Mouse (Mus musculus): ENCODE results near the gene Ap2a2. TPM values are rescaled to one million over a fixed set of nuclear protein-coding genes. Genes with fewer than 3 reads are reported as not detected.

Gene Ap2a2
- total RNA-seq (2021), result 100 to 1,000 TPM; 194 to 208 TPM

DNA sequence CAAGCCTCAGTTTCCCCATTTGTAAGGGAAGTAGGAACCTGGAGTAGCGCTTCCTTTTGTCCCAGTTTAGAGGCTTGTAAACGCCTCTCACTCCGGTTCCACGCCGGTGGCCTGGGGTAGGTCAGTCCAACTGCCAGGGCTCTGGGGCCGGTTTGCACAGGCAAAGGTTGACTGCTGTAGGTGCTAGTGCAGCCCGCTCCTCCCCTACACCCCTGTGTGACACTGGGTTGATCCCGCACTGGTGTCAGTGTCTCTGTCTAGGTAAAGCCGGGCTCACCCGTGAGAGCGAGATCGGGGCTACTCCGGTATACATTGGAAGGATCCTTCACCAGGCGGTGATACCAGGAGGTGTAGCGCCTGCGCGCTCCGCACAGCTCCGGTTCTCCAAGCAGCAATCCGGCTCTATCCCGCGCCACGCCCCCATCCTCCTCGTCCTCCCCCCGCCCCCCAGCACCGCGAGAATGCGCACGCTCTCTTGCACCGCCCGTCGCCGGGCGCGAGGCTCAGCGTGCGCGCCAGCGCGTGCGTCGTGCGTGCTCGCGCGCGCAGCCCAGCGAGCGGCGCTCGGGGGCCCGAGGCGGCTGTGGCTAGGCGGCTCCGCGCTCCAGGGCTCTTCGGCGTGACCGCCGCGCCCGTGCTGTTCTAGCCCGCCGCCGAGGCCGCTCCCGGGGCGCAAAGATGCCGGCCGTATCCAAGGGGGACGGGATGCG, at the start of gene Ap2a2:
Gene Ap2a2, plus strand, starts transcription at position 492 of the 710 bp plus-strand sequence.
- intact Hi-C loops (cut with DNase I), result loop anchor here (1.0 to 5.0 kb wide), 2 partner anchors 22 to 45 kb away; no protein-coding TSS in a partner anchor
- DNase-seq (ENCODE audit: low spot score in 2 of 2), result peak; percentile 89 to 94

DNA sequence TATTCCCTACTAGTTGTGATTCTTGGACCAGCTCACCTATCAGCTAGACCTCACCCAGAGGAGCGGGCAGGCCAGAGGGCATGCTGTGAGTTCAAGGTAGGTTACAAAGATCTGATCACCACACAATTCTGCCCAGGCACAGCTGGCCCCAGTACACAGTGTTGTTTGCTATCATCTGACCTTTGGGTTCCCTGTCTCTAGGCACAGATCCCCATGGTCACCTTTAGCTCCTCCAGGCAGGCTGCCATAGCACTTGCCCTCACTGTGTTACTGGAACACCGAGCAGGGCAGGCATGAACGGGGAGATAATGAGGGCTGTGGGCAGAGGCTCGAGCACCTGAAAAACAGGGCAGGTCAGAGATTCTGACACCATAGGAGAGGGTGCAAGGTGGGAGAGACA, 44.3 kb upstream of the Ap2a2 start:
- intact Hi-C loops (cut with DNase I), result no loop called here
- no peak for DNase-seq (ENCODE audit: low spot score in 2 of 2)

DNA sequence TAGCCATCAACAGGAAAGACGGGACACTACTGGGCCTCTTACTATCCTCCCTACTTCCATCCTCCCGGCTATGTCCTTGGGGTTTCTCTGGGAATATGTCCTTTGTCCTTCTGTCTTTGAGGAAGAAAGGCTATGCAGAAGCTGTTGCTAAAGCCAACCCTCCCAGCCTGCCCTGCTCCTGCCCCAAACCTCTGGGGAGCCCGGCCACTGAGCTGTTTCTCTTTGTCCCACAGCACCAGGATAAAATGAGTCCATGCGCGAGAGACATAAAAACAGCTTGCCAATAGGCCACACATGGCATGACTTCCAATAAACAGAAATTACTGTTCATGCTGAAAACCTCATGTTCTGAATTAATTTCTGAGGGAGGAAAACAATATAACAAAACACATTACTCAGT, 43.7 kb upstream of the Ap2a2 start:
- intact Hi-C loops (cut with DNase I), result no loop called here
- no peak for DNase-seq (ENCODE audit: low spot score in 2 of 2)

DNA sequence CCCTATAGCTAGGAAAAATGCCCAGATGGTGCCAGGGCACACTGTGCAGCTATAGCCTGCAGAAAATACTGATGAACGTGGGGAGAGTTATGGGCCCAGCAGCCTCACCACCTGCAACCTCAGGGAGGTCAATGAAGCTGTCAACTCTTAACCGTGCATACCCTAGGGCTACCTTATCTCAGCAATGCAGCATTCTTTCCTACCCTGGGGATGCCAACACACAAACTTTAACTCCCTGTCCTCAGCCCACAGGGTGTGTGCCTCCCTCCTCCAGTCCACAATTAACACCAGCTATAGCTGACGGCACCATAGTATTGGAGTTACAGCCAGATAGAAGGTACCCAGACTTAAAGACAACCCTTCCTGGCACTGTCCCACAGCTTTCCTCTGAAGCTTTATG, 43.0 kb upstream of the Ap2a2 start:
- intact Hi-C loops (cut with DNase I), result no loop called here
- DNase-seq (ENCODE audit: low spot score in 2 of 2), result no peak

DNA sequence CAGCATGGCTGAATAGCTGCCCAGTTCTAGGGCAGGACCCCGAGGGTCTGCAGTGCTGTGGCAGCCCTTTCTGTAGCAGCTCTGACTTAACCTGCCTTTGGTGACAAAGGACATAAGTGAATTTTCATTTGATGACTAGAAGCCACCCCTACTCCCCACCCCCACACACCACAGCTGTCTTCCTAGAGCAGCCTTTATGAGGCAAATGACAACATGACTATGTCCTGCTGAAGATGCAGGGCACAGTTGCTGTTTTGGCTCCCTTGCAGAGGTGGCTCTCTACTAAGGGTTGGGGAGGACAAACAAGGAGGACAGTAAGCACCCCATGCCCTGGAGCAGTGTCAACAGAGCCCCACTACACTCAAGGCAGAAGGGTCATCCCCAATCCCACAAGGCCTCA, 42.2 kb upstream of the Ap2a2 start:
- intact Hi-C loops (cut with DNase I), result no loop called here
- no peak for DNase-seq (ENCODE audit: low spot score in 2 of 2)

DNA sequence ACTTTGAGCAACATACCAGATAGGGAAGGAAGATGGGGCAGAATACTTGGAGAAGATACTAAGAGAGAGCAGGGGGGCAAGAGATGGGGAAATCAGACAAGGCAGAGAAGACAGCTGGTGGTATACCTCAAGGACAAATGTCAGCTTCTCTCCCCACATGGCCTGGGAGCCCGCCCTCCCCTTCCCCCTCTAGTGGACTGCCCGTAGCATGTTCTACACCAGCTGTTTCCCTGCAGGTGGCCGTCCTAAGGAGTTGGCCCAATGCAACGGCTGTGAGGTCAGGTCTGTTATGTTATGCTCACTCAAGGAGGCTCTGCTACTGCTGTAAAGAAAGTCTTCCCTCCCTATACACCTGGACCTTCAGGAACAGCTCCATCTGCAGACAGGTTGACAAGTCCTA, 39.0 kb upstream of the Ap2a2 start:
- no peak for DNase-seq (ENCODE audit: low spot score in 2 of 2)
- intact Hi-C loops (cut with DNase I), result no loop called here

DNA sequence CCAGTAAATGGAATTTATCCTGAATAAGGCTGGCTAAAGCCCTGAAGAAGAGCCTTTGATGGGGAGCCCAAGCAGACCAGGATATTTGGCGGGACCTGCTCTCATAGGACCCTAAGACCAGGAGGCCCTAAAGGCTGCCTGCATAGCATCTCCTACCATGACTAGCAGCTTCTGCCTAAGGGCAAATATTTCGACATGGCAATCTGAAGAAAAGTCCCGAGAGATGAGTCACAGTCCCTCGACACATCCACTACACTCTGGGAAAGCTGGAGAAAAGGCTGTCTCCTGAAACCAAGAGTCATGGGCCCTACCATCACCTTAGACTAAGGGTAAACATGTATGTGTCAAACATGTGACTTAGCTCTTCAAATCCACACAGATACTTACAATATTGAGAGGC, 37.7 kb upstream of the Ap2a2 start:
- intact Hi-C loops (cut with DNase I), result loop anchor here (2.0 kb wide), 1 partner anchor 113 kb away; no protein-coding TSS in a partner anchor
- no peak for DNase-seq (ENCODE audit: low spot score in 2 of 2)

DNA sequence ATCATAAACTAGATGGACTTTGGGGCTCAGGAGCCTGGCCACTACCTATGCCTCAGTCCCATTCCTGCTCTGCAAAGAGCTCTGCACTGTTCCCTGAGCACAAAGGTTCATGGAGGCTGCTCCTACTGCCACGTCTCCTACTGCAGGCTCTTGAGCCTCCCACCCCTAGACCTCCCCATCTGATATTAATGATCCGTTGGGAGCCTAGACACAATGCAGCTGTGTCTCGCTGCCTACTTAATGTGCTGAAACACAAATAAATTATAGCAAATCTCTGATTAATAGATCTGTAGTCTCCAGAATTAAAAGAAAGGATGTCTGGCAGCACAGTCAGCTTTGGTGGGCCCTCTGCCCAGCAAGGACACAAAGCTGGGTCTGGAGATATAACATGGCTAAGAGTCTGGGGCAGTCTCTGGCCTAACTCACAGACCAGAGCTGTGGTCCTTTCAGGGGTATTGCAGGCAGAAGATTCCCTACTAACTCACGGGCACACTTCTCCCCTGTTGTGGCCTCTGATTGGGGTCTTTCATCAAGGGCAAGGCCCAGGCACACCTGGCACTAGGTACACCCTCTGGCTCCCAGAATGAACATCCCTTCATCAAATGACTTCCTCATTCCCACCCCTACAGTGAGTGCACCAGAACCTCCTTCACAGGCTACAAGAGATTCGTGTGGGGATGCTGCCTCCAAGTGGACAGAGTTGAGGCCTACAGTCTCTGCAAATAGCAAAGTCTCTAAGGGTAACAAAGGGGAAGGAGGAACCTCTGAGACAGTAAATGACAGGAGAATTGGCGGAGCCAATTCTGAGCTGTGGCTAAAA, 37.0 kb upstream of the Ap2a2 start:
- intact Hi-C loops (cut with DNase I), result loop anchor here (1.0 to 5.0 kb wide), 3 partner anchors 44 to 142 kb away; no protein-coding TSS in a partner anchor

DNA sequence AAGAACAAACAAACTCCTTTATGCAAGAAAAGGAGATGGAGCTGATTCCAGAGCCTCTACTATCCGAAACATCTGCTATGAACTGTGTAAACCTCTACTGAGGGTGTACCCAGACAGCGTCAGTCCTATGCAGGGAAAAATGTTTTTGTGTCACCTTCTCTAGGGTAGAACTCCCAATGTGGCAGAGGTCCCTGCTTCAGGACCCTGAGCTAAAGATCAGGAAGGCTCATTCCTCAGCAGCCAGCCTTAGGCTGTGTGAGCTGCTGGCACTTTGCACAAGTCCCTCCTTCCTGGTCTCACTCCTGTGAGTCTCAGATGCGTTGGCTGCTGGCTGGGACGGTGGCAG, 36.4 kb upstream of the Ap2a2 start:
- DNase-seq (ENCODE audit: low spot score in 2 of 2), result no peak
- intact Hi-C loops (cut with DNase I), result loop anchor here (1.0 to 5.0 kb wide), 3 partner anchors 44 to 142 kb away; no protein-coding TSS in a partner anchor

More for the DNA sequence above, 37.0 kb upstream of the Ap2a2 start:
- peak; percentile 73 to 84 for DNase-seq (ENCODE audit: low spot score in 2 of 2)

DNA sequence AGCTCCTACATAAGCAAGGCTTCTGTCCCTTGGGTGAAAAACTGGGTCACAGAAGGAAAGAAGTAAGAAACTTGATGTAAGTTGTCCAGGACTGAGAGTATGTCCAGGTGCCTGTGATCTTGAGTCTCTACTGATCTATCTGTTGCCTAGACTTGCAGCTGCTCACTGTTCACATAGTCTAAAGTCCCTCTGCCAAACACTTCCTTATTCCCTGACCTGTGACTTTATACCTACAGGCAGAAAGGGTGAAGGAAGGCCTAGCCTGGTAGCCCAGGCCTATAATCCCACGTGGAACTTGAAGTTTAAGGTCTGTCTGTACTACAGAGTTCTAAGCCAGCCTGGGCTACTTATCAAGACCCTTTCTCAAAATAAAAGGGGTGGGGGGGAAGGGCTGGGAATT, 26.4 kb upstream of the Ap2a2 start:
- intact Hi-C loops (cut with DNase I), result no loop called here

DNA sequence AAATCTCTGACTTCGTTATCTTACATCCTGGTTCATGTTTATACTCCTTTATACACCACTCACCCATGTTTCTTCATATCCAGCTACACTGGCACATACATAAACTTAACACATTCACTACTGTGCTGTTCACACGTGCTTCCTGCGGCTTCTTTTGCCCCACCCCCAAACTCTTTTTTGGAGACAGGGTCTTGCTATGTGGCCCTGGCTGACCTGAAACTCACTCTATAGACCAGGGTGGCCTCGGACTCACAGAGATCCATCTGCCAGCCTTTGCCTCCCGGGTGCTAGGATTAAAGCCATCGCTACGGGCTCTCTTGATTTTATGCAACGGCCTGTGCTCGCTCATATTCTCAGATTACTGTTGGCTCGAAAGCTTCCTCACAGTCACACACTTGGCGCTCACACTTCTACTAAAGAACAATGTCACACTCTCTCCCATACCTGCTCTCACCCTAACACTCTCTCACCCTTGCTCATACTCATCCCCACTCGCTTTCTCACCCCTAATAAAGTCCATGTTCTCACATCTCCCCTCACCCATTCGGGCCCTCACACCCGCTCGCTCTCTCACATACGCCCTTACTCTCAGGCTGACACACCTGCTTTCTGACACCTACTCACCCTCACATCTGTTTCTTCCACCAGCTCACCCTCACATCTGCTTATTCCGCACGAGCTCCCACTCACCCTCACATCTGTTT, 23.0 kb upstream of the Ap2a2 start:
- intact Hi-C loops (cut with DNase I), result no loop called here
- no peak for DNase-seq (ENCODE audit: low spot score in 2 of 2)

More for the DNA sequence above, 26.4 kb upstream of the Ap2a2 start:
- no peak for DNase-seq (ENCODE audit: low spot score in 2 of 2)

DNA sequence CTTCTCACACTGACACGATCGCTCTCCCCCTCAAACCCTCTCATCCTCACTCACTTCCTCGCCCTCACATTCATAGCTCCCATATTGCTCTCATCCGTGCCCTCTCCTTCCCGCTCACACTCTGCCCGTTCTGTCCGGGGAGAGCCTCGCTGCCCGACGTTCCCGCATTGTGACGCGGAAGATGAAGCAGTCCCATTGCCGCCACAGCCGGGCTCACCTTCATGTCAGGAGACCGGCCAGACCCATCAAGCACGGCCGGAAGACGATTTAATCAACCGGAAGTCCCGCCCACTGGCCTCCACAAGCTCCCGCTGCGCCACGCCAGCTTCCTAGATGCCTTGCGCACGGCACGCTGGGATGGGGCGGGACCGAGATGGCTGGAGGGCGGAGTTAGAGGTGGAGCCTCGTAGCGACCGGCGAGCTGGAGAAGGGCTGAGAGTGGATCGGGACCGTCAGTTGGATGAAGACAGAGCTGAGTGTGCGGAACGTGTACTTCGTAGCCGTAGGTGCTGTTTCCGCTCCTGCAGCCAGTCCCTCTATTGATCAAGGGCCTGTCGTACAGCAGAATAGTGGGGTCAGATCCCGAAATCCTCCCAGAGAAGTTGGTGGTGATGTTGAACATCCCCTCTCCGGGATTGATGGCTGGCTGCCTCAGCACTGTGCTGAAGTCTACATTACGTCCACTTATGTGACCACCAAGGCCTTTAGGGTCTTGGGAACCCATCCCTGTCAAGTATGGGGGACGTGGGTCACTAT, 22.2 kb upstream of the Ap2a2 start, which contains the start of gene Chid1:
Gene Chid1, minus strand, starts transcription at position 302 of the 756 bp plus-strand sequence.
- intact Hi-C loops (cut with DNase I), result loop anchor here (1.0 to 5.0 kb wide), 3 partner anchors 23 to 423 kb away; partner anchors contain the start of gene Ap2a2
- peak; percentile 97 to 98 for DNase-seq (ENCODE audit: low spot score in 2 of 2)

DNA sequence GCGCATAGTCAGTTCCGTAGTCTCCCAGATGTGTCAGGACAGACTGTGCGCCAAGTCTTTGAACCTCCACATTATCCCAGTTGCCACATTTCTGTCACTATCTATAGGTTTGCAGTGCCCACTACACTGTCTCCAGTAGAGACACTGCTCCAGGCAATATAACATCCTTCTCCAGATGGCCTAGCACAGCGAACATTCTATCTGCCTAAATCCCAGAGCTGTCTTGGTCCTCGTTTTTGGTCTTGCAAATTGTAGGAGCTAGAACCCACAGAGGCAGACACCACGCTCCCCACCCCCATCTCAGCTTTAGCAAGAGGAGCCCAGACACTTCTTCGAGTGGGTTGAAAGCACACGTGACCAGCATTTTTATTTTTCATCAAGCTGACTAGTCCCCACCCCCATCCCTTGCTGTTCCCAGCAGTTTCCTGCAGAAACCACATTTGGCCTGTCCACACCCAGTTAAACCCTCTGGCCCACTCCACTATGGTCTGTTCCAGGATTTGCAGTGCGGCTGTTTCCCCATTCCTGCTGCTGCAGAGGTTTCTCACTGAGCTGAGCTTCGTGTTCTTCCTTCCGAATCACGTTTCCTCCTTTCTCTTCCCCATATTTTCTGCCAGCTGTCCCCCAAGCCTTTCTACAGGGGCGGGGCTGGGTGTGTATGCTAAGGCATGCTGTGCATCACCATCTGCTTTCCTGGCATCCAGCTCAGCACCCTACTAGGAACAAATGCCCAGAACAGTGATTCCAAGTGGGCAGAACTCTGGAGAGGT, 21.5 kb upstream of the Ap2a2 start:
- DNase-seq (ENCODE audit: low spot score in 2 of 2), result peak; percentile 79 to 95
- intact Hi-C loops (cut with DNase I), result loop anchor here (1.0 to 5.0 kb wide), 3 partner anchors 22 to 422 kb away; partner anchors contain the start of gene Ap2a2

DNA sequence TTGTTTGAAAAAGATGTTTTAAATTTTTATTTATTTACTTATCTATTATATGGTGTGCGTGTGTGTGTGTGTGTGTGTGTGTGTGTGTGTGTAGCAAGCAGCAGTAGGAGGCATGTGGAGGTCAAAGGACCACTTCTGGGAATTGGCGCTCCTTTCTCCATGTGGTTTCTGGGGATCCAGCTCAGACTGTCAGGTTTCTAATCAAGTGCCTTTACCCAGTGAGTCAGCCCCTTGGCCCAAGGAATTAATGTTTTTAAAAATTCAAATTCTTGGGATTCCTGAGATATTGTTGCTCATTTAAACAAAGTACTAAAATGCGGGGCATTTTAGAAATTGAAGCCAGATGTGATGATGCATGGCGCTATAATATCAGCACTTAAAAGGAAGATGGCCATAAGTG, 20.3 kb upstream of the Ap2a2 start:
- no peak for DNase-seq (ENCODE audit: low spot score in 2 of 2)
- intact Hi-C loops (cut with DNase I), result loop anchor here (5.0 kb wide), 1 partner anchor 421 kb away; no protein-coding TSS in a partner anchor

DNA sequence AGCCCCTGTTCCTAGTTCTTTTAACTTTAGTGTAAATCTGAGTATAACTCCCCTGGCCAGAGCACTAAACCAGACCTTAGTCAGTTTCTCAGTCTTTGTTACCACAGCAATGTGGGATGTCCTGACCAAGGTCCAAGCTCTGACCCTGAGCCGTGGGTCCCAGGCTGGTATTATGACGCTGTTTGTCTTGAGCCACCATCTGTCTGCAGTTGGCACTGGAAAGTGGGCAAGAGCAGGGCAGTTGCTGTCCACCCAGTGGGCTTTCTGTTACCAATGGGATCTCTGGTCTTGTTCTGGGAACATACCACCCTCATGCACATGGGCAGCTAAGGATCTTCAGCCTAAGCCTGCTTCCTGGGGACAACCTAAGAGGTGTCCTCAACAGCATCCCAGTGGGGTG, 19.4 kb upstream of the Ap2a2 start:
- DNase-seq (ENCODE audit: low spot score in 2 of 2), result no peak
- intact Hi-C loops (cut with DNase I), result loop anchor here (5.0 kb wide), 1 partner anchor 420 kb away; no protein-coding TSS in a partner anchor

DNA sequence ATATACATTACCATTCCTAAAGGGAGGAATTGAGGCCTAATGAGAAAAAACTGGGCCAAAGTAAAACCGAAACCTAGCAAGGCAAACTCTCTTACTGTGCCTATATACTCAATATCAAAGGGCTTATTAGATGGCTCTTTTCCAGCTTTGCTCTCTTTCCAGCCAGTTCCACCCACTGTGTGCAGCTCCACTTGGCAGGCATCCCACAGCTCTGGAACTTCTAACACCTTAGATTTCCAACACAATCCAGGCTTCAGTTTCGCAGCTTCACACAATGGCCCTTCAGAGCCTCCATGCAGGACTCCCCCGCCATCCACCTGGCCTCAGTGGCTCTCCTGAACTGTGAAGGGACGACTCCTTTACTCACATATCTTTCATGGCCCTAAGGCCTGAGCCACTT, 17.3 kb upstream of the Ap2a2 start:
- intact Hi-C loops (cut with DNase I), result loop anchor here (5.0 kb wide), 1 partner anchor 418 kb away; no protein-coding TSS in a partner anchor
- peak in 1 of 2 experiments; percentile 26 for DNase-seq (ENCODE audit: low spot score in 2 of 2)

DNA sequence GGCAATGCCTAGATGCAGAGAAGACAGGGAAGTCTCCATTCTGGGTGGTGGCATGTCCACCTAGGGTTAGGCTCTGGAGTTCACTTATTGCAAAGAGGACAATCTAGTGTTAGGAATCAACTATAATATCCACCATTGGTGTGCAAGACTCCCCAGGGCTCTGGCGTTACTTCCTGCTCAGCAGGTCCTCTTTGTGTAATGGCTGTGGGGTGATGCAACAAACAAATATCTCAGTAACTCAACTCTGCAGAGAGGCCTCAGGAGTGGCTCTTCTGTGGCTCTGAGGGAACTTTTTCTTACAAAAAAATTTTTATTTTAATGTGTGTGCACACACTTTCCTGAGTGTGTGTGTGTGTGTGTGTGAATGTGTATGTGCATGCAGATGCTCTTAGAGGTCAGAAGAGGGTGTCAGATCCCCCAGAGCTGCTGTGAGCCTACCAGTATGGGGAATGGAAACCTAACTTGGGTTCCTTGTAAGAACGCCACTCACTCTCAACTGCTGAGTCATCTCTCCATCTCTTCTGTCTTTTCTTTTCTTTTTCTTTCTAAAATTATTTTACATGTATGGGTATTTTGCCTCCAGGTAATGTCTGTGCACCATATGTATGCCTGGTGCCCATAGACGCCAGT, 12.4 kb upstream of the Ap2a2 start:
- no peak for DNase-seq (ENCODE audit: low spot score in 2 of 2)
- intact Hi-C loops (cut with DNase I), result no loop called here

DNA sequence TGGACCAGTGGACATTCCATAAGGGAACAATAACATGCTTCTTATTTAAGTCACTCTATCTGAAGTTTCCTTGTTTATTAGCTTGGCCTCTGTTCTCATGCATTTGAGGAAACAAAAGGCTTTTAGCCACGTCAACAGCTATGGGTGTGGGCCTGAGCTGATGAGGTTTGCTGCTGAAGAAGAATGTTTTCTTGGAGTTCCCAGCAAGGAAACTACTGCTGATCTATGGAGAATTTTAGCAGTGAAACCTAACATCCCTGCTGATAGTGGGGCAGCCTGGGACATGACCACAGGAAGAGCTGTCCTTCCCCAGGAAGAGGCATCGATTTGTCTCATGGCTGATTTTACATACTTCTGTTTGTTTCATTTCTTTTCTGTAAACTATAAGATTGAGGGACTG, 11.5 kb upstream of the Ap2a2 start:
- DNase-seq (ENCODE audit: low spot score in 2 of 2), result no peak
- intact Hi-C loops (cut with DNase I), result no loop called here

All from left cerebral cortex, postnatal 25 days (tissue).